30 mouse cellular contexts compared by ENCODE assay signal in the genomic region with DNA sequence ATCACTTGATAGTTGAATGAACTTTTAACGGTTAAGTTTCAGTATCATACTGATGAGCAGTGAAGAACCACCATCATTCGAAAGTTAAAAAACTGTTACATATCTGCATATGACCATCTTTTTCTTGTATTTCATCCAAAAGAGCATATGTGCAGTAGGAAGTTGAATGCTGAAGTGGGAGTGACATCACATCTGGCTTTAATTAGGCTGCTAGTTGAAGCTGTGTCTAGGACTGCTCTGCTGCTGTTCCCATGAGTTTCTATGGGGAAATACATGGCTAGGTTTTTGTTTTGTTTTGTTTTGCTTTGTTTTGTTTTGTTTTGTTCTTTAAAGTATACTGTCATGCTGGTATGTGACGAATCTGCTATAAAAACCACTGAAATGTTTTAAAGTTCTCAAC. TPM values are rescaled to one million over a fixed set of nuclear protein-coding genes. Genes with fewer than 3 reads are reported as not detected.
DNase-seq lines count a peak whose midpoint lies in the region; TF ChIP-seq lines count a peak whose summit lies in the region.
"Had no signal": no experiment of that assay in that cellular context is flagged by ENCODE, and none has a peak within 500 bp of the region (broad histone marks: within the 10 kb centered on the region; RNA-seq: fewer than 3 reads in every experiment).

No protein-coding gene starts in this region.

- no peaks in the 10 kb centered on the region for H3K9me3 ChIP-seq in CH12.LX (replicated peaks; ENCODE audit: low read length)
- H3K9me3 ChIP-seq: embryonic facial prominence, embryonic 13.5 days; forebrain, embryonic 10.5 days; G1E; limb, embryonic 12.5 days; liver, embryonic 15.5 days had no signal

- H3K4me3 ChIP-seq in CH12.LX (replicated peaks in 1 of 3; ENCODE audit: low read depth in 2 of 3, low read length in 2 of 3, poor library complexity in 1 of 3): no peak overlapping the region
- no peak overlapping the region for H3K4me3 ChIP-seq in thymus, adult 2 months (ENCODE audit: control insufficient read depth, insufficient read depth, low read length)
- H3K4me3 ChIP-seq: embryonic facial prominence, embryonic 13.5 days; forebrain, embryonic 10.5 days; heart, adult 2 months; limb, embryonic 12.5 days; liver, embryonic 15.5 days; midbrain, embryonic 15.5 days; myocyte had no signal

- TF ChIP-seq RAD21 in CH12.LX (IDR thresholded peaks at IDR 0.05; ENCODE audit: low read depth, low read length): no peak

- WGBS in thymus, adult 2 months: 84% methylated on average over 3 of the region's 3 CpGs

- H3K27ac ChIP-seq in CH12.LX (ENCODE audit: insufficient read depth, low read depth): no peak overlapping the region
- H3K27ac ChIP-seq in thymus, adult 2 months (ENCODE audit: control insufficient read depth, insufficient read depth, low read length): no peak overlapping the region
- H3K27ac ChIP-seq: embryonic facial prominence, embryonic 13.5 days; forebrain, embryonic 10.5 days; heart, adult 2 months; limb, embryonic 12.5 days; liver, embryonic 15.5 days; midbrain, embryonic 15.5 days had no signal

- no peaks in the 10 kb centered on the region for H3K27me3 ChIP-seq in CH12.LX (replicated peaks)
- H3K27me3 ChIP-seq in thymus, adult 2 months (ENCODE audit: control insufficient read depth, insufficient read depth, low read length): no peaks in the 10 kb centered on the region
- H3K27me3 ChIP-seq: limb, embryonic 12.5 days; liver, embryonic 15.5 days; midbrain, embryonic 15.5 days had no signal

- no peak for TF ChIP-seq CTCF in CH12.LX (conservative IDR thresholded peaks at IDR 0.05 in 1 of 2, IDR thresholded peaks at IDR 0.05 in 1 of 2; ENCODE audit: low read depth in 2 of 2, low read length in 2 of 2)
- TF ChIP-seq CTCF in thymus, adult 2 months (IDR thresholded peaks at IDR 0.05; ENCODE audit: borderline replicate concordance, control insufficient read depth, extremely low read depth, insufficient read depth, low read length, poor library complexity): no peak

- in situ Hi-C loops in CH12.LX (cut with MboI; ENCODE audit: low pct_ligation_motif_present, low pct_unique_long_range_greater_than_20kb, low sequenced_read_pairs): no loop called here

- DNase-seq in 3T3-L1 (ENCODE audit: low read depth, low spot score) (peak; percentile 80), CH12.LX (ENCODE audit: extremely low read depth) (no peak)
- peak; percentile 23 for DNase-seq in embryo, embryonic 11.5 days (ENCODE audit: low read depth, low spot score)
- DNase-seq in hindlimb bud, embryonic 11.5 days (ENCODE audit: extremely low spot score, low read depth, low spot score): peak; percentile 71
- DNase-seq in adrenal gland, postnatal 14 days: no peak
- no peak for DNase-seq in thymus, adult 2 months
- no peak for DNase-seq in kidney, postnatal 36 days
- no peak for DNase-seq in left cerebral cortex, adult 18-20 months (ENCODE audit: low spot score in 2 of 2)
- DNase-seq: cerebellum, adult 9-11 months; gastrocnemius, postnatal 14 days; heart, adult 2 months; kidney, adult 18-20 months; kidney, postnatal 14 days; lung, postnatal 10 days; right cerebral cortex, postnatal 25 days had no signal

- H3K4me2 ChIP-seq in CH12.LX (ENCODE audit: insufficient read depth, low read depth, poor library complexity, severe bottlenecking): peak overlapping the region; percentile 38; the same call in 1 of the 2 replicates
- H3K4me2 ChIP-seq: embryonic facial prominence, embryonic 13.5 days; limb, embryonic 12.5 days; liver, embryonic 15.5 days; midbrain, embryonic 15.5 days had no signal

- no peak overlapping the region for H3K9ac ChIP-seq in CH12.LX (ENCODE audit: insufficient read depth, low read depth)
- H3K9ac ChIP-seq: embryonic facial prominence, embryonic 13.5 days; limb, embryonic 12.5 days; liver, embryonic 15.5 days; midbrain, embryonic 15.5 days had no signal

- H3K79me2 ChIP-seq in CH12.LX (replicated peaks; ENCODE audit: control insufficient read depth, extremely low read depth, insufficient read depth, poor library complexity, severe bottlenecking): no peaks in the 10 kb centered on the region

- TF ChIP-seq POLR2A in CH12.LX (IDR thresholded peaks at IDR 0.05; ENCODE audit: low read depth, low read length): no peak
- TF ChIP-seq POLR2A in thymus, adult 2 months (IDR thresholded peaks at IDR 0.05; ENCODE audit: control insufficient read depth, extremely low read depth, insufficient read depth, low read length, poor library complexity): no peak

- no peak for TF ChIP-seq EP300 in CH12.LX (IDR thresholded peaks at IDR 0.05; ENCODE audit: low read length)

- dilution Hi-C loops in CH12.LX (cut with MboI; ENCODE audit: extremely low pct_ligation_motif_present, extremely low pct_unique_long_range_greater_than_20kb, low sequenced_read_pairs): no loop called here

- no peaks in the 10 kb centered on the region for H3K4me1 ChIP-seq in CH12.LX (ENCODE audit: control insufficient read depth in 1 of 2, insufficient read depth in 2 of 2)
- no peaks in the 10 kb centered on the region for H3K4me1 ChIP-seq in thymus, adult 2 months (replicated peaks; ENCODE audit: control insufficient read depth, insufficient read depth, low read length)
- H3K4me1 ChIP-seq: embryonic facial prominence, embryonic 13.5 days; forebrain, embryonic 10.5 days; limb, embryonic 12.5 days; liver, embryonic 15.5 days; midbrain, embryonic 15.5 days had no signal

- H3K36me3 ChIP-seq in CH12.LX (replicated peaks in 1 of 2; ENCODE audit: control insufficient read depth in 1 of 2, insufficient read depth in 1 of 2, low read length in 1 of 2): no peaks in the 10 kb centered on the region
- no peaks in the 10 kb centered on the region for H3K36me3 ChIP-seq in thymus, adult 2 months (ENCODE audit: control insufficient read depth, insufficient read depth, low read length)
- H3K36me3 ChIP-seq: embryonic facial prominence, embryonic 13.5 days; forebrain, embryonic 10.5 days; G1E; limb, embryonic 12.5 days; liver, embryonic 15.5 days; midbrain, embryonic 15.5 days had no signal

TF ChIP-seq in CH12.LX, 34 proteins besides CTCF, POLR2A, EP300 and RAD21:
- TF ChIP-seq GABPA (IDR thresholded peaks at IDR 0.05; ENCODE audit: insufficient replicate concordance, low read depth, low read length) (no peak), MEF2A (IDR thresholded peaks at IDR 0.05; ENCODE audit: borderline replicate concordance, low read depth, low read length) (no peak), MYC (IDR thresholded peaks at IDR 0.05; ENCODE audit: low read depth, low read length) (no peak), JUND (conservative IDR thresholded peaks at IDR 0.05; ENCODE audit: low read depth, low read length) (no peak), POLR2AphosphoS2 (IDR thresholded peaks at IDR 0.05; ENCODE audit: low read depth, low read length) (no peak), TCF12 (IDR thresholded peaks at IDR 0.05; ENCODE audit: low read depth, low read length) (no peak), MAZ (IDR thresholded peaks at IDR 0.05; ENCODE audit: low read depth, low read length) (no peak), CHD1 (IDR thresholded peaks at IDR 0.05; ENCODE audit: low read depth, low read length) (no peak), IRF4 (IDR thresholded peaks at IDR 0.05; ENCODE audit: low read depth, low read length) (no peak), BHLHE40 (IDR thresholded peaks at IDR 0.05; ENCODE audit: low read depth, low read length) (no peak), NELFE (IDR thresholded peaks at IDR 0.05; ENCODE audit: low read depth, low read length) (no peak), PAX5 (IDR thresholded peaks at IDR 0.05; ENCODE audit: low read length) (no peak), HCFC1 (IDR thresholded peaks at IDR 0.05; ENCODE audit: low read depth, low read length) (no peak), KAT2A (IDR thresholded peaks at IDR 0.05; ENCODE audit: insufficient replicate concordance, low read length) (no peak), CHD2 (IDR thresholded peaks at IDR 0.05; ENCODE audit: low read length) (no peak)

RNA-seq across cellular contexts. Expression of gene Daw1, which starts 9.6 kb away (rescaled TPM):
- total RNA-seq in CH12.LX (2012; rRNA removed): not detected in 2 replicates
- total RNA-seq in CH12.LX (2014; rRNA removed): not detected in 2 replicates
- not detected in 2 replicates for polyA plus RNA-seq in CH12.LX (2012; ENCODE audit: insufficient read length, low read depth)
- total RNA-seq in adrenal gland, postnatal 14 days (2021): not detected in 2 replicates
- not detected in 2 replicates for polyA plus RNA-seq in thymus, adult 2 months (2012; rRNA removed)
- total RNA-seq in left cerebral cortex, adult 18-20 months (2021): under 1 TPM; 0.26 to 0.28 TPM
- total RNA-seq: G1E; gastrocnemius, postnatal 14 days; heart, adult 2 months; hematopoietic stem cell, adult 5-6 weeks; megakaryocyte progenitor cell, adult 5-6 weeks had no signal
- polyA plus RNA-seq: CD4-positive, CD25-positive, alpha-beta regulatory T cell, adult 4 months; embryonic facial prominence, embryonic 13.5 days; G1E; limb, embryonic 12.5 days; liver, embryonic 15.5 days; myocyte; spleen, adult 2 months; stomach, embryonic 14.5 days had no signal

RNA-seq across cellular contexts. Expression of gene Ccl20, which starts 52.6 kb away (rescaled TPM):
- total RNA-seq in CH12.LX (2012; rRNA removed) (0.42 and 3.4 TPM in 2 replicates), CH12.LX (2014; rRNA removed) (0.32 and 0.34 TPM in 2 replicates)
- polyA plus RNA-seq in CH12.LX (2012; ENCODE audit: insufficient read length, low read depth): not detected in 2 replicates
- not detected in 2 replicates for total RNA-seq in adrenal gland, postnatal 14 days (2021)
- 14.3 and 16.7 TPM in 2 replicates for polyA plus RNA-seq in thymus, adult 2 months (2012; rRNA removed)
- total RNA-seq in left cerebral cortex, adult 18-20 months (2021): not detected
- total RNA-seq: gastrocnemius, postnatal 14 days; heart, adult 2 months; hematopoietic stem cell, adult 5-6 weeks; left cerebral cortex, adult 8-10 months; megakaryocyte progenitor cell, adult 5-6 weeks had no signal
- polyA plus RNA-seq: embryonic facial prominence, embryonic 13.5 days; forebrain, embryonic 10.5 days; G1E; heart, embryonic 16.5 days; limb, embryonic 12.5 days; liver, embryonic 15.5 days; midbrain, embryonic 15.5 days; myocyte; neural tube, embryonic 14.5 days; spleen, adult 2 months had no signal

Comparison
In these comparisons a context has a peak if more than half of its experiments do, and no peak if none do; other contexts are left out.
1. DNase-seq: peak in 3T3-L1 (single experiment), embryo, embryonic 11.5 days (single experiment) and hindlimb bud, embryonic 11.5 days (single experiment); none in CH12.LX (single experiment), adrenal gland, postnatal 14 days (single experiment), thymus, adult 2 months (single experiment), kidney, postnatal 36 days (0 of 2) and left cerebral cortex, adult 18-20 months (0 of 2).